In the genomic region with DNA sequence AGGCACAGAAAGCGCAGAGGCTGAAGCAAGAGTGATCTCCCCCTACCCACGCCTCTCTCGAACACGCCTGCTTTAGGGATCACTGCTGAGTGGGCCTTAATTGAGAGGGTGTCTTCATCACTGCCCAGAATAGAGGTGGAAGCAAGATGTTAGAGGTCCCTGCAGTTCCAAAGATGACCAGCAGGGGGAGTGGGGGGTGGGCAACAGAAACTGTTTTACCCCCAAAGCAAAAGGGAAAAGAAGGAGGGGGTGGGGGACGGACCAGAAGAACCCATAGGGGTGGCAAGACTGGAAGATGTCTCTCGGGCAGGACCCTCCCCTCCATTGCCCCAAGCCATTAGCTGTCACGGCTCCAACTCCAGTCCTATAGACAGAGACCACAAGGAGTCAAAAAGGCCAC, we compare ENCODE assay signal across 9 mouse cellular contexts. TPM values are rescaled to one million over a fixed set of nuclear protein-coding genes. Genes with fewer than 3 reads are reported as not detected.
A peak's percentile ranks its signal among the peaks of the same experiment; 100 is the strongest.
DNase-seq lines count a peak whose midpoint lies in the region; ATAC-seq and TF ChIP-seq lines count a peak whose summit lies in the region.
"Had no signal": no experiment of that assay in that cellular context is flagged by ENCODE, and none has a peak within 500 bp of the region (broad histone marks: within the 10 kb centered on the region; RNA-seq: fewer than 3 reads in every experiment).

No protein-coding gene starts in this region.

- TF ChIP-seq EP300 in MEL (IDR thresholded peaks at IDR 0.05; ENCODE audit: low read depth in 1 of 2, low read length in 2 of 2): no peak

- no peaks in the 10 kb centered on the region for H3K27me3 ChIP-seq in MEL (ENCODE audit: control insufficient read depth in 1 of 2, insufficient read depth in 2 of 2, low read length in 2 of 2)
- H3K27me3 ChIP-seq in liver, embryonic 15.5 days: no peaks in the 10 kb centered on the region

- H3K36me3 ChIP-seq in MEL (ENCODE audit: control insufficient read depth in 1 of 2, insufficient read depth in 2 of 2, low read length in 2 of 2): no peaks in the 10 kb centered on the region; a peak in 2 of 4 replicates
- peaks cover 35% of the 10 kb centered on the region for H3K36me3 ChIP-seq in liver, embryonic 15.5 days (replicated peaks)

- TF ChIP-seq POLR2A in MEL (IDR thresholded peaks at IDR 0.05; ENCODE audit: control insufficient read depth in 1 of 2, insufficient read depth in 1 of 2, low read depth in 1 of 2, low read length in 2 of 2, poor library complexity in 1 of 2): no peak
- no peak for TF ChIP-seq POLR2A in bone marrow macrophage, adult 2 months (IDR thresholded peaks at IDR 0.05; ENCODE audit: borderline replicate concordance, low read depth, low read length)

- no peaks in the 10 kb centered on the region for H3K4me1 ChIP-seq in MEL (ENCODE audit: control insufficient read depth in 1 of 2, insufficient read depth in 2 of 2, low read length in 2 of 2)
- peaks cover 6% of the 10 kb centered on the region; the same call in 1 of the 2 replicates for H3K4me1 ChIP-seq in bone marrow macrophage, adult 2 months (ENCODE audit: control insufficient read depth, insufficient read depth, low read length)
- H3K4me1 ChIP-seq in liver, embryonic 15.5 days (replicated peaks): peaks cover 16% of the 10 kb centered on the region

- DNase-seq in layer of hippocampus, adult 2 months (ENCODE audit: low spot score in 2 of 2): peak; percentile 32 to 80
- no peak for DNase-seq in layer of hippocampus, adult 9-10 months (ENCODE audit: low spot score)
- peak; percentile 60 for DNase-seq in MEL (ENCODE audit: low read depth, low spot score)
- peak; percentile 74 for DNase-seq in gastrocnemius, postnatal 14 days
- peak; percentile 38 to 74 for DNase-seq in spleen, adult 18-20 months

- no peaks in the 10 kb centered on the region; the same call in 1 of the 2 replicates for H3K79me2 ChIP-seq in MEL (ENCODE audit: control insufficient read depth, insufficient read depth, low read length, poor library complexity)

- H3K9me3 ChIP-seq in MEL (replicated peaks; ENCODE audit: insufficient read depth, low read length): no peaks in the 10 kb centered on the region
- H3K9me3 ChIP-seq in liver, embryonic 15.5 days (replicated peaks): no peaks in the 10 kb centered on the region

- H3K27ac ChIP-seq in layer of hippocampus, adult 2 months: no peak overlapping the region
- H3K27ac ChIP-seq in MEL (ENCODE audit: control insufficient read depth, low read depth, low read length): no peak overlapping the region
- no peak overlapping the region for H3K27ac ChIP-seq in bone marrow macrophage, adult 2 months (ENCODE audit: insufficient read depth, low read depth, low read length)
- H3K27ac ChIP-seq in liver, embryonic 15.5 days (replicated peaks): no peak overlapping the region

- peak; percentile 83 for TF ChIP-seq CTCF in layer of hippocampus, adult 2 months (conservative IDR thresholded peaks at IDR 0.05)
- TF ChIP-seq CTCF in MEL (IDR thresholded peaks at IDR 0.05 in 2 of 3, conservative IDR thresholded peaks at IDR 0.05 in 1 of 3; ENCODE audit: control insufficient read depth in 1 of 3, insufficient read depth in 1 of 3, low read depth in 2 of 3, low read length in 3 of 3, poor library complexity in 1 of 3, severe bottlenecking in 1 of 3): peak; percentile 79 to 93 (median 81)
- TF ChIP-seq CTCF in bone marrow macrophage, adult 2 months (IDR thresholded peaks at IDR 0.05; ENCODE audit: low read depth, low read length): peak; percentile 75

- no peak overlapping the region for H3K4me2 ChIP-seq in liver, embryonic 15.5 days

- WGBS in liver, embryonic 15.5 days (ENCODE audit: insufficient replicate concordance): 27% methylated on average over 7 of the region's 7 CpGs

- TF ChIP-seq RAD21 in MEL (IDR thresholded peaks at IDR 0.05; ENCODE audit: low read depth, low read length): peak; percentile 43

- intact Hi-C loops in gastrocnemius, postnatal 14 days (cut with DNase I; ENCODE audit: low total_unique reads): loop anchor here (2.0 kb wide), 1 partner anchor 39 kb away; no protein-coding TSS in a partner anchor

- H3K9ac ChIP-seq in MEL (ENCODE audit: control insufficient read depth, low read depth, low read length, poor library complexity, severe bottlenecking): no peak overlapping the region
- no peak overlapping the region for H3K9ac ChIP-seq in liver, embryonic 15.5 days

- 0 out of 2 replicates have a peak, but pooled peaks have one; percentile 11 for ATAC-seq in liver, embryonic 15.5 days (ENCODE audit: insufficient read depth)

- no peak overlapping the region for H3K4me3 ChIP-seq in layer of hippocampus, adult 2 months
- H3K4me3 ChIP-seq in MEL (ENCODE audit: control insufficient read depth in 1 of 2, insufficient read depth in 1 of 2, low read depth in 2 of 2, low read length in 2 of 2): no peak overlapping the region
- H3K4me3 ChIP-seq in bone marrow macrophage, adult 2 months (ENCODE audit: insufficient read depth, low read length): no peak overlapping the region
- no peak overlapping the region for H3K4me3 ChIP-seq in liver, embryonic 15.5 days (replicated peaks)

TF ChIP-seq in MEL, 35 proteins besides CTCF, POLR2A, EP300 and RAD21:
- no peak for TF ChIP-seq POLR2AphosphoS2 (IDR thresholded peaks at IDR 0.05; ENCODE audit: low read length)
- peak; percentile 73 for TF ChIP-seq SMC3 (IDR thresholded peaks at IDR 0.05; ENCODE audit: low read depth, low read length)
- peak; percentile 21; the same call in 1 of the 2 replicates for TF ChIP-seq ZC3H11A (IDR thresholded peaks at IDR 0.05; ENCODE audit: low read depth, low read length)
- no peak for TF ChIP-seq BHLHE40 (IDR thresholded peaks at IDR 0.05; ENCODE audit: borderline replicate concordance, low read depth, low read length)
- TF ChIP-seq MAX (IDR thresholded peaks at IDR 0.05; ENCODE audit: low read length): no peak
- no peak for TF ChIP-seq TAL1 (IDR thresholded peaks at IDR 0.05; ENCODE audit: low read length)
- TF ChIP-seq GATA1 (IDR thresholded peaks at IDR 0.05; ENCODE audit: low read depth, low read length): no peak
- no peak for TF ChIP-seq ZKSCAN1 (IDR thresholded peaks at IDR 0.05; ENCODE audit: low read depth, low read length)
- TF ChIP-seq MAZ (IDR thresholded peaks at IDR 0.05; ENCODE audit: low read depth, low read length): 0 out of 2 replicates have a peak, but pooled peaks have one; percentile 30
- no peak for TF ChIP-seq MYC (IDR thresholded peaks at IDR 0.05; ENCODE audit: low read depth, low read length)
- TF ChIP-seq POLR2AphosphoS5 (IDR thresholded peaks at IDR 0.05; ENCODE audit: borderline replicate concordance, low read depth, low read length): no peak
- no peak for TF ChIP-seq HCFC1 (IDR thresholded peaks at IDR 0.05; ENCODE audit: low read depth, low read length)
- no peak for TF ChIP-seq USF1 (IDR thresholded peaks at IDR 0.05; ENCODE audit: low read depth, low read length)

RNA-seq across cellular contexts. Expression of a gene that starts 8.0 kb away (rescaled TPM):
- total RNA-seq in layer of hippocampus, adult 2 months (2021): 10 to 100 TPM; 34.8 to 43.5 TPM
- 66.2 and 68.0 TPM in 2 replicates for total RNA-seq in MEL (2012; rRNA removed)
- 100 to 1,000 TPM in 1 of 2 experiments, not detected in 1; 159 TPM for polyA plus RNA-seq in MEL (2012; ENCODE audit: insufficient read depth in 1 of 2, insufficient read length in 2 of 2, low read depth in 1 of 2, low replicate concordance in 2 of 2, missing spikeins in 1 of 2)
- 73.3 and 73.4 TPM in 2 replicates for polyA plus RNA-seq in bone marrow macrophage, adult 2 months (2012; ENCODE audit: insufficient read depth, insufficient read length, missing spikeins)
- total RNA-seq in gastrocnemius, postnatal 14 days (2021): 10 to 100 TPM; 83.3 to 86.3 TPM
- 111 and 115 TPM in 2 replicates for polyA plus RNA-seq in liver, embryonic 15.5 days (2015; fragmentation: Nextera tagmentation; extraction: Ambion mirVana)

RNA-seq across cellular contexts. Expression of a gene that starts 8.6 kb away (rescaled TPM):
- 100 to 1,000 TPM; 165 to 176 TPM for total RNA-seq in layer of hippocampus, adult 2 months (2021)
- 12.0 and 12.3 TPM in 2 replicates for total RNA-seq in MEL (2012; rRNA removed)
- 10 to 100 TPM in 1 of 2 experiments, not detected in 1; 37.9 TPM for polyA plus RNA-seq in MEL (2012; ENCODE audit: insufficient read depth in 1 of 2, insufficient read length in 2 of 2, low read depth in 1 of 2, low replicate concordance in 2 of 2, missing spikeins in 1 of 2)
- 20.0 and 21.2 TPM in 2 replicates for polyA plus RNA-seq in bone marrow macrophage, adult 2 months (2012; ENCODE audit: insufficient read depth, insufficient read length, missing spikeins)
- total RNA-seq in gastrocnemius, postnatal 14 days (2021): 10 to 100 TPM; 52.9 to 57.0 TPM
- polyA plus RNA-seq in liver, embryonic 15.5 days (2015; fragmentation: Nextera tagmentation; extraction: Ambion mirVana): 8.6 and 9.6 TPM in 2 replicates

RNA-seq across cellular contexts. Expression of a gene that starts 19.0 kb away (rescaled TPM):
- total RNA-seq in layer of hippocampus, adult 2 months (2021): under 1 TPM; 0.28 to 0.44 TPM
- not detected in 2 replicates for total RNA-seq in MEL (2012; rRNA removed)
- under 1 TPM in 1 of 2 experiments, not detected in 1; 0.03 TPM for polyA plus RNA-seq in MEL (2012; ENCODE audit: insufficient read depth in 1 of 2, insufficient read length in 2 of 2, low read depth in 1 of 2, low replicate concordance in 2 of 2, missing spikeins in 1 of 2)
- polyA plus RNA-seq in bone marrow macrophage, adult 2 months (2012; ENCODE audit: insufficient read depth, insufficient read length, missing spikeins): 1.5 and 1.7 TPM in 2 replicates
- total RNA-seq in gastrocnemius, postnatal 14 days (2021): under 1 TPM; 0.10 to 0.13 TPM
- 0.21 and 0.25 TPM in 2 replicates for polyA plus RNA-seq in liver, embryonic 15.5 days (2015; fragmentation: Nextera tagmentation; extraction: Ambion mirVana)

RNA-seq across cellular contexts. Expression of a gene that starts 55.5 kb away (rescaled TPM):
- not detected for total RNA-seq in layer of hippocampus, adult 2 months (2021)
- total RNA-seq in MEL (2012; rRNA removed): 0.81 and 2.1 TPM in 2 replicates
- polyA plus RNA-seq in MEL (2012; ENCODE audit: insufficient read depth in 1 of 2, insufficient read length in 2 of 2, low read depth in 1 of 2, low replicate concordance in 2 of 2, missing spikeins in 1 of 2): 1 to 10 TPM in 1 of 2 experiments, not detected in 1; 2.7 TPM
- not detected in 2 replicates for polyA plus RNA-seq in bone marrow macrophage, adult 2 months (2012; ENCODE audit: insufficient read depth, insufficient read length, missing spikeins)
- not detected for total RNA-seq in gastrocnemius, postnatal 14 days (2021)
- 0.25 TPM in 1 of 2 replicates, not detected in the other for polyA plus RNA-seq in liver, embryonic 15.5 days (2015; fragmentation: Nextera tagmentation; extraction: Ambion mirVana)
- total RNA-seq: hematopoietic stem cell, adult 5-6 weeks; neutrophil, adult 5-6 weeks had no signal
